Mouse (Mus musculus) brain, embryonic 14.5 days (tissue): ENCODE measurements around the gene Lrig2. TPM values are rescaled to one million over a fixed set of nuclear protein-coding genes. Genes with fewer than 3 reads are reported as not detected.

Experiments
- DNase-seq: peaks from one replicate; pipeline ENCODE4 v3.0.0-alpha.2; 2011; ENCODE audit warnings: low read depth
- CTCF ChIP-seq: fragments of 200-500 bp; IDR thresholded peaks from 2 replicates; pipeline ENCODE4 v1.5.1; 2012; ENCODE audit warnings: inconsistent platforms, mild to moderate bottlenecking, moderate library complexity, borderline replicate concordance; ENCODE audit not compliant: insufficient read depth, insufficient read length; ENCODE audit errors: extremely low read depth
- POLR2A ChIP-seq: fragments of 200-500 bp; IDR thresholded peaks from 2 replicates; pipeline ENCODE4 v1.6.1; 2012; ENCODE audit warnings: mild to moderate bottlenecking, inconsistent platforms, borderline replicate concordance; ENCODE audit not compliant: poor library complexity, insufficient read depth, insufficient read length, severe bottlenecking; ENCODE audit errors: extremely low read depth
- polyA plus RNA-seq: library from polyadenylated mRNA; depleted of rRNA; stranded (reverse); fragments of >200 nt; gene quantifications from 2 replicates; pipeline ENCODE4 v1.2.3, GENCODE M21; 2012

Gene Lrig2
- polyA plus RNA-seq, 1 experiment = 30.3 TPM

GRCm38 (mm10) chr3:104525029-104525428 lies 13.3 kb upstream of the Lrig2 start:
- no peak for DNase-seq
- no peak for TF ChIP-seq POLR2A

GRCm38 (mm10) chr3:104523333-104523871 lies 11.7 kb upstream of the Lrig2 start:
- DNase-seq = no peak
- TF ChIP-seq CTCF (no peak), POLR2A (no peak)

- DNase-seq = peak; percentile 31
- no peak for TF ChIP-seq CTCF
- no peak for TF ChIP-seq POLR2A
Measured at GRCm38 (mm10) chr3:104521341-104521924, 9.7 kb upstream of the Lrig2 start.

- TF ChIP-seq CTCF = no peak
- no peak for TF ChIP-seq POLR2A
- no peak for DNase-seq
Measured at GRCm38 (mm10) chr3:104520471-104520870, 8.8 kb upstream of the Lrig2 start.

- TF ChIP-seq CTCF = no peak
- TF ChIP-seq POLR2A = no peak
- no peak for DNase-seq
Measured at GRCm38 (mm10) chr3:104518931-104519330, 7.2 kb upstream of the Lrig2 start.

- TF ChIP-seq CTCF (no peak), POLR2A (no peak)
- no peak for DNase-seq
Measured at GRCm38 (mm10) chr3:104518411-104518810, 6.7 kb upstream of the Lrig2 start.

- TF ChIP-seq POLR2A (no peak), CTCF (no peak)
- no peak for DNase-seq
Measured at GRCm38 (mm10) chr3:104517161-104517560, 5.4 kb upstream of the Lrig2 start.

- TF ChIP-seq CTCF = no peak
- no peak for TF ChIP-seq POLR2A
- no peak for DNase-seq
Measured at GRCm38 (mm10) chr3:104514510-104514909, 2.8 kb upstream of the Lrig2 start.

GRCm38 (mm10) chr3:104512424-104512748 lies 668 bp upstream of the Lrig2 start:
- no peak for TF ChIP-seq POLR2A
- no peak for TF ChIP-seq CTCF
- DNase-seq = no peak

GRCm38 (mm10) chr3:104510771-104511429 lies 818 bp downstream of the Lrig2 start:
- DNase-seq = peak; percentile 35
- TF ChIP-seq CTCF (no peak), POLR2A (no peak)

GRCm38 (mm10) chr3:104501648-104502047 lies 10.1 kb downstream of the Lrig2 start:
- no peak for DNase-seq
- TF ChIP-seq POLR2A = no peak
- no peak for TF ChIP-seq CTCF

GRCm38 (mm10) chr3:104500881-104501280 lies 10.8 kb downstream of the Lrig2 start:
- no peak for TF ChIP-seq CTCF
- peak; percentile 7 for DNase-seq

- TF ChIP-seq CTCF = no peak
- TF ChIP-seq POLR2A = no peak
- no peak for DNase-seq
Measured at GRCm38 (mm10) chr3:104496176-104496575, 15.5 kb downstream of the Lrig2 start.
